Mouse (Mus musculus): Measurements from ENCODE around the gene Anxa6. TPM values are rescaled to one million over a fixed set of nuclear protein-coding genes. Genes with fewer than 3 reads are reported as not detected.
A peak's percentile ranks its signal among the peaks of the same experiment; 100 is the strongest.

Anxa6 gene
- total and polyA plus RNA-seq, 3 experiments: 115 to 168 (median 162) TPM

GRCm38 (mm10) chr11:55025896-55026295 lies 7.3 kb downstream of the Anxa6 start:
- dilution Hi-C loops (cut with MboI; ENCODE audit: extremely low pct_ligation_motif_present, extremely low pct_unique_long_range_greater_than_20kb, low sequenced_read_pairs): no loop called here
- peaks cover 0 to 29% of the 10 kb centered on the region in 2 experiments for H3K36me3 ChIP-seq (replicated peaks in 1 of 2; ENCODE audit: control insufficient read depth in 1 of 2, insufficient read depth in 1 of 2, low read length in 1 of 2)
- in situ Hi-C loops (cut with MboI; ENCODE audit: low pct_ligation_motif_present, low pct_unique_long_range_greater_than_20kb, low sequenced_read_pairs): no loop called here
- H3K4me2 ChIP-seq (ENCODE audit: insufficient read depth, low read depth, poor library complexity, severe bottlenecking): peak overlapping the region; percentile 1; the same call in 1 of the 2 replicates
- H3K9ac ChIP-seq (ENCODE audit: insufficient read depth, low read depth): no peak overlapping the region
- H3K27ac ChIP-seq (ENCODE audit: insufficient read depth, low read depth): no peak overlapping the region; the same call in 1 of the 2 replicates
- peaks cover 46 to 93% of the 10 kb centered on the region in 2 experiments for H3K4me1 ChIP-seq (ENCODE audit: control insufficient read depth in 1 of 2, insufficient read depth in 2 of 2)
- H3K9me3 ChIP-seq (replicated peaks; ENCODE audit: low read length): no peaks in the 10 kb centered on the region
- H3K79me2 ChIP-seq (replicated peaks; ENCODE audit: control insufficient read depth, extremely low read depth, insufficient read depth, poor library complexity, severe bottlenecking): peaks cover 21% of the 10 kb centered on the region
- DNase-seq (ENCODE audit: extremely low read depth): no peak
- TF ChIP-seq MXI1 (IDR thresholded peaks at IDR 0.05; ENCODE audit: low read depth, low read length): no peak
- no peak for TF ChIP-seq ZNF384 (IDR thresholded peaks at IDR 0.05; ENCODE audit: low read depth, low read length)
- no peak for TF ChIP-seq POLR2AphosphoS2 (IDR thresholded peaks at IDR 0.05; ENCODE audit: low read depth, low read length)
- no peak for TF ChIP-seq SIN3A (IDR thresholded peaks at IDR 0.05; ENCODE audit: low read length)
- TF ChIP-seq ETS1 (conservative IDR thresholded peaks at IDR 0.05; ENCODE audit: low read depth, low read length): no peak
- TF ChIP-seq TCF12 (IDR thresholded peaks at IDR 0.05; ENCODE audit: low read depth, low read length): no peak
- TF ChIP-seq CHD1 (IDR thresholded peaks at IDR 0.05; ENCODE audit: low read depth, low read length): no peak
- TF ChIP-seq ZKSCAN1 (IDR thresholded peaks at IDR 0.05; ENCODE audit: borderline replicate concordance, low read depth, low read length): no peak
- no peak for TF ChIP-seq CTCF (conservative IDR thresholded peaks at IDR 0.05 in 1 of 2, IDR thresholded peaks at IDR 0.05 in 1 of 2; ENCODE audit: low read depth in 2 of 2, low read length in 2 of 2)
- no peak for TF ChIP-seq RAD21 (IDR thresholded peaks at IDR 0.05; ENCODE audit: low read depth, low read length)
- no peak for TF ChIP-seq CHD2 (IDR thresholded peaks at IDR 0.05; ENCODE audit: low read length)
- TF ChIP-seq ZMIZ1 (IDR thresholded peaks at IDR 0.05; ENCODE audit: low read depth, low read length): no peak
- TF ChIP-seq PAX5 (IDR thresholded peaks at IDR 0.05; ENCODE audit: low read length): no peak
- no peak for TF ChIP-seq JUND (conservative IDR thresholded peaks at IDR 0.05; ENCODE audit: low read depth, low read length)
- no peak for TF ChIP-seq ELF1 (IDR thresholded peaks at IDR 0.05; ENCODE audit: low read depth, low read length)
- no peak for TF ChIP-seq IRF4 (IDR thresholded peaks at IDR 0.05; ENCODE audit: low read depth, low read length)
- no peak for TF ChIP-seq MAX (IDR thresholded peaks at IDR 0.05; ENCODE audit: low read length)
- TF ChIP-seq JUN (IDR thresholded peaks at IDR 0.05; ENCODE audit: insufficient read depth, low read depth, low read length): no peak
- no peak for TF ChIP-seq BHLHE40 (IDR thresholded peaks at IDR 0.05; ENCODE audit: low read depth, low read length)
- H3K27me3 ChIP-seq (replicated peaks): no peaks in the 10 kb centered on the region
- H3K4me3 ChIP-seq (replicated peaks in 1 of 3; ENCODE audit: low read depth in 2 of 3, low read length in 2 of 3, poor library complexity in 1 of 3): no peak overlapping the region

- peaks cover 41 to 98% of the 10 kb centered on the region in 2 experiments for H3K4me1 ChIP-seq (ENCODE audit: control insufficient read depth in 1 of 2, insufficient read depth in 2 of 2)
- peak overlapping the region; percentile 44 for H3K9ac ChIP-seq (ENCODE audit: insufficient read depth, low read depth)
- H3K36me3 ChIP-seq (replicated peaks in 1 of 2; ENCODE audit: control insufficient read depth in 1 of 2, insufficient read depth in 1 of 2, low read length in 1 of 2): peaks cover 16 to 43% of the 10 kb centered on the region in 2 experiments
- TF ChIP-seq MAFK (IDR thresholded peaks at IDR 0.05; ENCODE audit: insufficient replicate concordance, low read length): no peak
- no peak for TF ChIP-seq TCF12 (IDR thresholded peaks at IDR 0.05; ENCODE audit: low read depth, low read length)
- no peak for TF ChIP-seq POLR2AphosphoS2 (IDR thresholded peaks at IDR 0.05; ENCODE audit: low read depth, low read length)
- TF ChIP-seq JUND (conservative IDR thresholded peaks at IDR 0.05; ENCODE audit: low read depth, low read length): no peak
- no peak for TF ChIP-seq GABPA (IDR thresholded peaks at IDR 0.05; ENCODE audit: insufficient replicate concordance, low read depth, low read length)
- TF ChIP-seq SMC3 (IDR thresholded peaks at IDR 0.05; ENCODE audit: low read depth, low read length): no peak
- TF ChIP-seq MEF2A (IDR thresholded peaks at IDR 0.05; ENCODE audit: borderline replicate concordance, low read depth, low read length): no peak
- TF ChIP-seq NELFE (IDR thresholded peaks at IDR 0.05; ENCODE audit: low read depth, low read length): no peak
- no peak for TF ChIP-seq E2F4 (IDR thresholded peaks at IDR 0.05; ENCODE audit: insufficient replicate concordance, low read depth, low read length)
- no peak for TF ChIP-seq SIN3A (IDR thresholded peaks at IDR 0.05; ENCODE audit: low read length)
- dilution Hi-C loops (cut with MboI; ENCODE audit: extremely low pct_ligation_motif_present, extremely low pct_unique_long_range_greater_than_20kb, low sequenced_read_pairs): no loop called here
- H3K79me2 ChIP-seq (replicated peaks; ENCODE audit: control insufficient read depth, extremely low read depth, insufficient read depth, poor library complexity, severe bottlenecking): peaks cover 8% of the 10 kb centered on the region
- H3K4me2 ChIP-seq (ENCODE audit: insufficient read depth, low read depth, poor library complexity, severe bottlenecking): peak overlapping the region; percentile 70
- peak overlapping the region in 2 of 3 experiments; percentile 15 to 31 for H3K4me3 ChIP-seq (replicated peaks in 1 of 3; ENCODE audit: low read depth in 2 of 3, low read length in 2 of 3, poor library complexity in 1 of 3)
- H3K9me3 ChIP-seq (replicated peaks; ENCODE audit: low read length): no peaks in the 10 kb centered on the region
- H3K27ac ChIP-seq (ENCODE audit: insufficient read depth, low read depth): peak overlapping the region; percentile 83
- H3K27me3 ChIP-seq (replicated peaks): no peaks in the 10 kb centered on the region
- DNase-seq (ENCODE audit: extremely low read depth): no peak
- in situ Hi-C loops (cut with MboI; ENCODE audit: low pct_ligation_motif_present, low pct_unique_long_range_greater_than_20kb, low sequenced_read_pairs): no loop called here
Measured at GRCm38 (mm10) chr11:55023583-55023982, 9.7 kb downstream of the Anxa6 start.

All from CH12.LX (cell line).